Mouse (Mus musculus) hindbrain, embryonic 14.5 days (tissue): ENCODE measurements at regions not wholly inside any gene's neighbourhood (a gene's known extent, or its start where the extent isn't known, plus 50 kb on each side); places are given as distances from the start of the nearest gene placed in this dataset.
A peak's percentile ranks its signal among the peaks of the same experiment; 100 is the strongest.
"Not testable (repeated sequence)": the region's sequence is repeated elsewhere in the genome, so short reads cannot be mapped to it uniquely, and the experiment has no call there.

ENCODE experiments used
- ATAC-seq: fragments of 200-750 bp; cut with Nextera tagmentation; 2 replicates; pipeline ENCODE4 v1.8.0; 2017; ENCODE audit warnings: moderate number of reproducible peaks, mild to moderate bottlenecking, moderate TSS enrichment, moderate library complexity; ENCODE audit not compliant: low FRiP score
- DNase-seq: peaks from one replicate; pipeline ENCODE4 v3.0.0-alpha.2; 2015; ENCODE audit warnings: low spot score
- H3K27ac ChIP-seq: fragments of 300-500 bp; sonication (generic); 2 replicates; pipeline ENCODE4 v1.5.1; 2014; ENCODE audit warnings: mild to moderate bottlenecking, moderate library complexity
- H3K27me3 ChIP-seq: fragments of 300-500 bp; sonication (generic); 2 replicates; pipeline ENCODE4 v1.6.1; 2014; ENCODE audit warnings: mild to moderate bottlenecking, low read length, mixed read lengths; ENCODE audit not compliant: control insufficient read depth, insufficient read depth
- H3K36me3 ChIP-seq: fragments of 300-500 bp; sonication (generic); replicated peaks from 2 replicates; pipeline ENCODE4 v1.6.1; 2014; ENCODE audit not compliant: control insufficient read depth, insufficient read depth
- H3K4me1 ChIP-seq: fragments of 300-500 bp; sonication (generic); replicated peaks from 2 replicates; pipeline ENCODE4 v1.6.1; 2014; ENCODE audit warnings: antibody characterized with exemption, low read length, mixed read lengths; ENCODE audit not compliant: control insufficient read depth, insufficient read depth
- H3K4me2 ChIP-seq: fragments of 300-500 bp; sonication (generic); replicated peaks from 2 replicates; pipeline ENCODE4 v1.6.1; 2014; ENCODE audit warnings: mild to moderate bottlenecking, moderate library complexity
- H3K4me3 ChIP-seq: fragments of 300-500 bp; sonication (generic); replicated peaks from 2 replicates; pipeline ENCODE4 v1.5.1; 2014; ENCODE audit warnings: mild to moderate bottlenecking, low read length
- H3K9ac ChIP-seq: fragments of 300-500 bp; sonication (generic); 2 replicates; pipeline ENCODE4 v1.6.1; 2014
- H3K9me3 ChIP-seq: fragments of 300-500 bp; sonication (generic); 2 replicates; pipeline ENCODE4 v1.6.1; 2016; ENCODE audit warnings: low read length; ENCODE audit not compliant: control insufficient read depth
- WGBS: fragments of 180-500 bp; shearing (Covaris S2); extraction: QIAGEN DNeasy Blood & Tissue Kit; methylation state at CpG from one replicate; pipeline ENCODE4 v1.1.7; 2014; 5-methylcytosine and 5-hydroxymethylcytosine counted together

DNA sequence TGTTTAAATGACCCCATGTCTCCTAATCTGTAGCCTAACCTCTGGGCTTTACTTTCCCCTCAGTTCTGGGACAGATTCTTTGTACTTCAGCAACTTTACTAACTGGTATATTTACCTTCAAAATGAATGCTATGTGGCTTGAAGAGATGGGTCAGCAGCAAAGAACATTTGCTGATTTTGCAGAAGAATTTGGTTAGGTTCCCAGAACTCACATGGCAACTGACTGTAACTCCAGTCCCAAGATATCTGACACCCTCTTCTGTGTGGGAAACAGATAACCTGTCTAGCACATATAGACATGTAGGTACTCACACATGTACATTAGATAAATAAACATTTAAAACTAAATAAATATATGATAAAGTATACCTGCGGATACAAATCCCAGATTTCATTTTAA lies 530.5 kb upstream of the N6amt1 start:
- Histone ChIP-seq H3K4me1 (no peaks in the 10 kb centered on the region), H3K4me2 (no peak overlapping the region), H3K9me3 (no peaks in the 10 kb centered on the region), H3K9ac (no peak overlapping the region), H3K27me3 (no peaks in the 10 kb centered on the region), H3K27ac (no peak overlapping the region), H3K4me3 (no peak overlapping the region), H3K36me3 (no peaks in the 10 kb centered on the region)
- ATAC-seq (no peak), DNase-seq (no peak)
- 88% methylated on average over 1 of the region's 1 CpGs for WGBS

- no peaks in the 10 kb centered on the region for H3K4me1 ChIP-seq
- no peaks in the 10 kb centered on the region for H3K36me3 ChIP-seq
- no peak overlapping the region for H3K27ac ChIP-seq
- H3K9ac ChIP-seq: no peak overlapping the region
- no peaks in the 10 kb centered on the region for H3K27me3 ChIP-seq
- DNase-seq (no peak), ATAC-seq (no peak)
- H3K9me3 ChIP-seq: no peaks in the 10 kb centered on the region
- WGBS: 97% methylated on average over 2 of the region's 2 CpGs
- no peak overlapping the region for H3K4me2 ChIP-seq
- H3K4me3 ChIP-seq: no peak overlapping the region
Observed at GRCm38 (mm10) chr16:86821586-86821985, 532.4 kb upstream of the N6amt1 start.

DNA sequence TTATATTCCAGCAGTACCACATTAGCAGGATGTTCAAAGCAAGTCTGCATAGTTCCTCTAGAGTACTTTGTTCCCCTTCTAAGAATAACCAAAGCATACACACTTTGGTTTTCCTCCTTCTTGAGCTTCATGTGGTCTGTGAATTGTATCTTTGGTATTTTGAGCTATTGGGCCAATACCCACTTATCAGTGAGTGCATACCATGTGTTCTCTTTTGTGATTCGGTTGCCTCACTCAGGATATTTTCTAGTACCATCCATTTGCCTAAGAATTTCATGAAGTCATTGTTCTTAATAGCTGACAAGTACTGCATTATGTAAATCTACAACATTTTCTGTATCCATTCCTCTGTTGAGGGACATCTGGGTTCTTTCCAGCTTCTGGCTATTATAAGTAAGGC lies 535.3 kb upstream of the N6amt1 start:
- not testable (repeated sequence) for ATAC-seq, H3K4me1 ChIP-seq, H3K27me3 ChIP-seq, H3K36me3 ChIP-seq, H3K9ac ChIP-seq, H3K4me3 ChIP-seq, DNase-seq, H3K9me3 ChIP-seq, H3K4me2 ChIP-seq, H3K27ac ChIP-seq
- 73% methylated on average over 1 of the region's 1 CpGs for WGBS

DNA sequence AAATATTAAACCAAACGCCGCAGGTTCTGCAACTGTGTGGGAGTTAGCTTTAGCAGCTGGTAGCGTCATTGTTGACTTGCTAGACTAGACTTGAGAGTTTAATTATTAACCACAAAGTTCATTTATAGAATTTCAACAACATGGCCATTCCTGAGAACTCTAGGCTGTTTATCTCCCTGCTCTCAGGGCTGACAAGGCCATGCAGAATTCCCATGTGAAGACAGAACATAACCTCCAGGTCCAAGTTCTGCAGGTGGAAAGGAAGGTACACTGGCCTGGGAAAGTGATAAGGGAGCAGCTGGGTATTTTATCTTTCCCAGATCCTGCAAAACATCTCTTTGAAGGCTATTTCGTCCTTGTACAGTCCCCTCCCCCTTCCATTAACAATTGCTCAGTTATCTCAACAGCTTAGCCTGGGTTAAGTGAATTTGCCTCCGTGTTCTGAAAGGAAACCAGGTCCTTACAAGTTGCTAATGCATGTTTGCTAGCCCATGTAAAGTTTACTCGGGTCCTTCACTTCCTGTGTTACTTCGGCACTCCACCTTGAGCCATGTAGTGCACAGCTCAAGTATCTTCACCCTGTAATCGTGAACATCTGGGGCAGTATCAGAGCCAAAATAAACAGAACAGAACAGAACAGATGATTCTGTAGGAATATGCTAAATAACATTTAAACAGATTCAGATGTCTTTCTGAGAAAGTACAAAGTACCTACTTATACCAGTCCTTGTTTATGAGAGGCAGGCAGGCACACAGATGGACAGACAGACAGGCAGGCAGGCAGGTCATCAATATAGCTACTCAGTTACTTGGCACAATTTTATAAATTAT lies 537.0 kb upstream of the N6amt1 start:
- Histone ChIP-seq H3K4me1 (no peaks in the 10 kb centered on the region), H3K27ac (no peak overlapping the region), H3K4me3 (no peak overlapping the region), H3K9me3 (no peaks in the 10 kb centered on the region), H3K9ac (no peak overlapping the region), H3K27me3 (no peaks in the 10 kb centered on the region), H3K36me3 (no peaks in the 10 kb centered on the region), H3K4me2 (no peak overlapping the region)
- ATAC-seq: no peak
- DNase-seq: peak; percentile 24
- 69% methylated on average over 8 of the region's 8 CpGs for WGBS

GRCm38 (mm10) chr16:86816006-86816405 lies 538.0 kb upstream of the N6amt1 start:
- 75% methylated on average over 2 of the region's 2 CpGs for whole genome bisulfite sequencing
- Histone ChIP-seq H3K27ac (no peak overlapping the region), H3K4me1 (no peaks in the 10 kb centered on the region), H3K36me3 (no peaks in the 10 kb centered on the region), H3K9me3 (no peaks in the 10 kb centered on the region), H3K4me3 (no peak overlapping the region), H3K27me3 (no peaks in the 10 kb centered on the region), H3K9ac (no peak overlapping the region), H3K4me2 (no peak overlapping the region)
- ATAC-seq: no peak
- no peak for DNase-seq

DNA sequence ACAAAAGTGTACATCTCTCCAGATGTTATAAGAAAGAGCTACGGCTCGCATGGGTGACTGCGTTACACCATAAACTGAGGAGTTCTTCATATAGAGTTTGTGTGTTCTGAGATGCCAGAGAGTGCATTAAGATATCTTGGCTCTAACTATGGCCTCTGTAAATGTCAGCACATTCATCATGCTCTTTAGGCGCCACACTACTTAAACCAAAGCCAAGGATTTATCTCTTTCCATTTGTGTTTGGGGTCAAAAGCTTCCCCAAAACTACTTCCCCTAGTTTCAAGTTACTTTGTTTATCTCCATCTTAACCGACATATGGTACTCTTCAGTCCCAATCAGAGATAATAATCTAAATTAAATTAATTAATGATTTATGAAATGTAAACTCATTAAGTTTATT lies 541.3 kb upstream of the N6amt1 start:
- ATAC-seq: no peak

DNA sequence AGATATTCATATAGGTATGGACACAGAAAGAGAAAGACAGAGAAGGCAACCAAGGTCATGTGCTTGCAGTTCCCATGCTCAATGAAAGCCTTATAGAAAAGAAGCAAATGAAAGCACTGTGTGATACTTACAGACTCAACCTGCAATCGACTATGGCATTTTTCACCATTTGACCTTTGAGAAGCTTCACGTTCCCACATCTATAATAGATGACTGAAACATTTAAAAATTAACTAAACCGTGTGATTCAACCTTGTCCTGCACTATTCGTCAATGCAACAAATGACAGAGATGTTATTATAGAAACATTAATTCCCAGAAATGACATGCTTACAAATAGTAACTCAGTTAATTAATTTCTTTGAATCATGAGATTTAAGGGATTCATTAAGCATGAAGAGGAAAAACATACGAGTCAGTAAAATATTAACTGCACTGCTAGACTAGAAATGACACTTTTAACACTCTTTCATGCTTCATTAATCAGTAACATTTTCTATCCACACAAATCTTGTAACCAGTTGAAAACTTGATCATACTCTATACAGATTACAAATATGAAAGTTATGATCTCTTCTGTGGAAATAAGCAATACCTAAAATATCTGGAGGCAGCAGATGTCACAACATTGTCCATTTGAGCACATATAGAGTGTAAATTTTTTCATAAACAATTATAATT lies 545.2 kb upstream of the N6amt1 start:
- no peak for ATAC-seq
- H3K9ac ChIP-seq: no peak overlapping the region
- 71% methylated on average over 5 of the region's 5 CpGs for WGBS
- no peaks in the 10 kb centered on the region for H3K9me3 ChIP-seq
- H3K27ac ChIP-seq: no peak overlapping the region
- H3K4me1 ChIP-seq: no peaks in the 10 kb centered on the region
- no peaks in the 10 kb centered on the region for H3K27me3 ChIP-seq
- H3K36me3 ChIP-seq: no peaks in the 10 kb centered on the region
- no peak overlapping the region for H3K4me2 ChIP-seq
- DNase-seq: no peak
- H3K4me3 ChIP-seq: no peak overlapping the region

More for the DNA sequence above, 541.3 kb upstream of the N6amt1 start:
- Histone ChIP-seq H3K9ac (no peak overlapping the region), H3K27ac (no peak overlapping the region), H3K4me2 (no peak overlapping the region), H3K9me3 (no peaks in the 10 kb centered on the region), H3K36me3 (no peaks in the 10 kb centered on the region), H3K4me1 (no peaks in the 10 kb centered on the region), H3K27me3 (no peaks in the 10 kb centered on the region), H3K4me3 (no peak overlapping the region)
- no peak for DNase-seq
- WGBS: 84% methylated on average over 5 of the region's 5 CpGs

GRCm38 (mm10) chr16:86806374-86806773 lies 547.6 kb upstream of the N6amt1 start:
- no peaks in the 10 kb centered on the region for H3K36me3 ChIP-seq
- no peaks in the 10 kb centered on the region for H3K4me1 ChIP-seq
- 85% methylated on average over 2 of the region's 2 CpGs for WGBS
- H3K27me3 ChIP-seq: no peaks in the 10 kb centered on the region
- no peak for DNase-seq
- ATAC-seq: no peak
- H3K4me2 ChIP-seq: no peak overlapping the region
- H3K9me3 ChIP-seq: no peaks in the 10 kb centered on the region
- H3K4me3 ChIP-seq: no peak overlapping the region
- no peak overlapping the region for H3K9ac ChIP-seq
- H3K27ac ChIP-seq: no peak overlapping the region

DNA sequence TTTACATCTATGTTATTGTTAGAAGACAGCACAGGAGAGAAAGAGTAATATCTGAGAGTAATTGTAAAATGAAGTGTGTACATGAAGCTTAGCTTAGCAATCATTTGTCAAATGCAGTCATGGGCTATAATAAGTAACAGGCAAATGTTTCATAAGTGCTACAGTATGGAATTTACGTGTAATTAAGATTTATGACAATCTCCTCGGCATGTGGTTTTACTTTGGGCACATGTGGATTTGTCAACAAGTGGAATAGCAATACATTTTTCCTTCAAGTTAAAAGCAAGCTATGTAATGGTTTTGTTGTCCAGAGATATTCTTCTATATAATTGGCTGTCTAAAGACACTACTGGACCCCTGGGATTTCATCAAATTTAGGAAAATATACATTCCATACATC lies 577.9 kb upstream of the N6amt1 start:
- Histone ChIP-seq H3K9ac (no peak overlapping the region), H3K4me2 (no peak overlapping the region), H3K9me3 (no peaks in the 10 kb centered on the region), H3K36me3 (no peaks in the 10 kb centered on the region), H3K27ac (no peak overlapping the region), H3K4me1 (no peaks in the 10 kb centered on the region), H3K27me3 (no peaks in the 10 kb centered on the region), H3K4me3 (no peak overlapping the region)
- ATAC-seq (no peak), DNase-seq (no peak)
- WGBS: 75% methylated on average over 2 of the region's 2 CpGs
